Mouse (Mus musculus) embryonic facial prominence, embryonic 15.5 days (tissue): ENCODE data around the gene Snapc2. TPM values are rescaled to one million over a fixed set of nuclear protein-coding genes. Genes with fewer than 3 reads are reported as not detected.
"Not testable (repeated sequence)": the region's sequence is repeated elsewhere in the genome, so short reads cannot be mapped to it uniquely, and the experiment has no call there.

ENCODE experiments used
- ATAC-seq: fragments of 200-750 bp; cut with Nextera tagmentation; 2 replicates; pipeline ENCODE4 v1.8.0; 2017; ENCODE audit warnings: low read depth, moderate TSS enrichment; ENCODE audit not compliant: insufficient number of reproducible peaks, low FRiP score, low TSS enrichment
- H3K27ac ChIP-seq: fragments of 300-500 bp; sonication (generic); replicated peaks from 2 replicates; pipeline ENCODE4 v1.5.1; 2015; ENCODE audit warnings: mild to moderate bottlenecking, inconsistent platforms
- H3K27me3 ChIP-seq: fragments of 300-500 bp; sonication (generic); 2 replicates; pipeline ENCODE4 v1.6.1; 2015; ENCODE audit warnings: inconsistent platforms
- H3K36me3 ChIP-seq: fragments of 300-500 bp; sonication (generic); 2 replicates; pipeline ENCODE4 v1.6.1; 2015; ENCODE audit warnings: mild to moderate bottlenecking, inconsistent platforms
- H3K4me1 ChIP-seq: fragments of 300-500 bp; sonication (generic); 2 replicates; pipeline ENCODE4 v1.6.1; 2015; ENCODE audit warnings: inconsistent platforms
- H3K4me2 ChIP-seq: fragments of 300-500 bp; sonication (generic); replicated peaks from 2 replicates; pipeline ENCODE4 v1.6.1; 2015; ENCODE audit warnings: mild to moderate bottlenecking, inconsistent platforms
- H3K4me3 ChIP-seq: fragments of 300-500 bp; sonication (generic); replicated peaks from 2 replicates; pipeline ENCODE4 v1.5.1; 2015; ENCODE audit warnings: mild to moderate bottlenecking, inconsistent platforms
- H3K9ac ChIP-seq: fragments of 300-500 bp; sonication (generic); 2 replicates; pipeline ENCODE4 v1.6.1; 2015; ENCODE audit warnings: inconsistent platforms
- H3K9me3 ChIP-seq: fragments of 300-500 bp; sonication (generic); replicated peaks from 2 replicates; pipeline ENCODE4 v1.6.1; 2016; ENCODE audit warnings: inconsistent platforms
- WGBS: fragments of 180-500 bp; shearing (Covaris S2); methylation state at CpG from one replicate; pipeline ENCODE4 v1.1.7; 2015; 5-methylcytosine and 5-hydroxymethylcytosine counted together
- polyA plus RNA-seq: library from polyadenylated mRNA; unstranded; fragments of >200 nt; fragmentation: Nextera tagmentation; extraction: Ambion mirVana; gene quantifications from 2 replicates; pipeline ENCODE4 v1.2.1, GENCODE M21; 2015

Snapc2 gene
- polyA plus RNA-seq, 1 experiment from 2014 or later, result 58.6 TPM

DNA sequence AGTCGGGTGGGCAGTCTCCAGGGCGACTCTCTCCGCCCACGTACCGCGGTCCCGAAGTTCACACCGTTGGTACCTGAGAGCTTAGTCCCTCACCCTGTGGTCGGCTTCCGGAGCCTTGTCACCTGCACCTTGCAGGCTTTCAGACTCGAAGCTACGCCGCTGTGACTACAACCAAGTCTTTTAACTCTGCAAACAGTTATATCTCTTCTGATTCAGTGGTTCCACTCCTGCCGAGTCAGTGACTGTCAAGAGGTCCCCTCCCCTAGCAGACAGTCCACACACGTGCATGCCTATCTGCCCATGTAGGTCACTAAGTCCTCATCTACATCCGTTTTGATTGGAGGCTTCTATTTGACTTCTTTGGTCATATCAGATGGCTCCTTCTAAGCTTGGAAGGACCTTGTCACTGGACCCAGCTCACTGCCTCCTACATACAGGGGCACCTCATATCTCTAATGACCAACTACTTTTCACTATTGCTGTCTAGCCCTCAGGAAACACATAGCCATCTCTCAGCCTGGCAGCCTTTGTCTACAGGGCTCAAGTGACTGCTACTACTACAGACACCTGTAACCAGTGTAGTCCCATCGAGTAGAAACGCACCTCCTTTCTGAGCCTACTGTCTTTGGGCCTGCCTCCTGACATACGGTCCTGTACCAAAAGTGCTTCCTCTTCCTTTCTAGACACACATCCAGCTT lies 13.5 kb upstream of the Snapc2 start:
- Histone ChIP-seq H3K36me3 (peaks cover 34% of the 10 kb centered on the region), H3K4me2 (peak overlapping the region; percentile 72), H3K4me3 (peak overlapping the region; percentile 65), H3K9ac (peak overlapping the region; percentile 63), H3K27me3 (no peaks in the 10 kb centered on the region), H3K4me1 (peaks cover 26% of the 10 kb centered on the region), H3K9me3 (no peaks in the 10 kb centered on the region), H3K27ac (peak overlapping the region; percentile 96)
- ATAC-seq, result no peak; the same call in 1 of the 2 replicates
- 11% methylated on average over 19 of the region's 19 CpGs for WGBS

DNA sequence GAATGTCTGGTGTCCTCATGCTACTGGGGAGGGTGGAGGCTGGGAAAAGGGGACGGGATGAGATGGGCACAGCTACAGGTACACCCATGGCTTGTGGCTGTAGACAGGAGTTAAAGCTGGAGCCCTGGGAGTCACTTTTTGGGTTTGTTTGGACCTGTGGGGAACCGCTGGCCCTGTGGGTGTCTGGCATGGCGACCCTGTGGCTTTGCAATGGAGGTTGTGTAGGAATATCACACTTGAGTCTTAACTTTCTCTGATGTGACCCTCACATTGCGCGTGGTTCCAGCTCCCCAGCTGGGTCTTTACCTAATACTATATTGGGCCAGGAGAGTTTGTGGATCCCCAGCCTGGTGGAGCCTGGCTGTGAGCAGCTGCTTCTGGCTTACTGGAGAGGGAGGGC lies 7.8 kb upstream of the Snapc2 start:
- ATAC-seq, result no peak

DNA sequence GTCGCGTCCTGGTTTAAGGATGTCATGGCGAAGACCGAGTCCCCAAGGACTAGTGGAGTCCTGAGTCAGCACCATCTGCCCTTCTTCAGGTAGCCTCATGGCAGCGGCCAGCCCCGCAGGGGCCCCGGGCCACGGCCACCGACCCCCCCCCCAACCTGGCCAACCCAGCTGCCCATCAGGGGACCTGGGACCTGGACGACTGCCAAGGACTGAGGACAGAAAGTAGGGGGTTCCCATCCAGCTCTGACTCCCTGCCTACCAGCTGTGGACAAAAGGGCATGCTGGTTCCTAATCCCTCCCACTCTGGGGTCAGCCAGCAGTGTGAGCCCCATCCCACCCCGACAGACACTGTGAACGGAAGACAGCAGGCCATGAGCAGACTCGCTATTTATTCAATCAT lies 7.1 kb upstream of the Snapc2 start:
- no peak for ATAC-seq
- Histone ChIP-seq H3K9me3 (no peaks in the 10 kb centered on the region), H3K27ac (no peak overlapping the region), H3K36me3 (peaks cover 70% of the 10 kb centered on the region), H3K4me2 (no peak overlapping the region), H3K27me3 (no peaks in the 10 kb centered on the region), H3K4me1 (peaks cover 18% of the 10 kb centered on the region), H3K9ac (no peak overlapping the region), H3K4me3 (no peak overlapping the region)
- WGBS, result 90% methylated on average over 13 of the region's 13 CpGs

More for the DNA sequence above, 7.8 kb upstream of the Snapc2 start:
- H3K36me3 ChIP-seq, result peaks cover 73% of the 10 kb centered on the region
- H3K27ac ChIP-seq, result no peak overlapping the region
- no peak overlapping the region for H3K4me3 ChIP-seq
- WGBS, result 97% methylated on average over 5 of the region's 5 CpGs
- H3K4me1 ChIP-seq, result peaks cover 19% of the 10 kb centered on the region
- no peaks in the 10 kb centered on the region for H3K9me3 ChIP-seq
- no peak overlapping the region for H3K9ac ChIP-seq
- H3K27me3 ChIP-seq, result no peaks in the 10 kb centered on the region
- no peak overlapping the region for H3K4me2 ChIP-seq

DNA sequence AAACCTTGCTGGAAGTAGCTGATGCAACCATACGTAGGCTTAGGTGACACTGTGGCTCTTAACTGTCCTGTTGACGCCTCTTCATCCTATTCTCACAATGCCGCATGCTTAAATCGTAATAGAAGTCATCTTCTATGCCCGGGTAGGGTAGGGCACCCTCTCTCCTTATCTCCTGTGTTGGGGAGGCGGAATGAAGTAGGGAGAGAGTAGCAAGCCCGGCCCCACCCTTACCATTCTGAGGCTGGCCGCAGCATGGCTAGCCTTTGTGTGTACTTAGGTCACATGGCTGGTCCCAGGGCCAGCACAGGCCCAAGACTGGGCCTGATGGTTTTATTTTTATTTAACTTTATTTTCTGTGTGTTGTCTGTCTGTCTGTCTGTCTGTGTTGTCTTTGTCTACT lies 5.6 kb upstream of the Snapc2 start:
- peaks cover 15% of the 10 kb centered on the region for H3K4me1 ChIP-seq
- H3K9me3 ChIP-seq, result no peaks in the 10 kb centered on the region
- peaks cover 61% of the 10 kb centered on the region for H3K36me3 ChIP-seq
- no peaks in the 10 kb centered on the region for H3K27me3 ChIP-seq
- no peak overlapping the region for H3K27ac ChIP-seq
- H3K4me3 ChIP-seq, result no peak overlapping the region
- 89% methylated on average over 8 of the region's 8 CpGs for WGBS
- no peak overlapping the region for H3K4me2 ChIP-seq
- H3K9ac ChIP-seq, result no peak overlapping the region
- no peak for ATAC-seq

DNA sequence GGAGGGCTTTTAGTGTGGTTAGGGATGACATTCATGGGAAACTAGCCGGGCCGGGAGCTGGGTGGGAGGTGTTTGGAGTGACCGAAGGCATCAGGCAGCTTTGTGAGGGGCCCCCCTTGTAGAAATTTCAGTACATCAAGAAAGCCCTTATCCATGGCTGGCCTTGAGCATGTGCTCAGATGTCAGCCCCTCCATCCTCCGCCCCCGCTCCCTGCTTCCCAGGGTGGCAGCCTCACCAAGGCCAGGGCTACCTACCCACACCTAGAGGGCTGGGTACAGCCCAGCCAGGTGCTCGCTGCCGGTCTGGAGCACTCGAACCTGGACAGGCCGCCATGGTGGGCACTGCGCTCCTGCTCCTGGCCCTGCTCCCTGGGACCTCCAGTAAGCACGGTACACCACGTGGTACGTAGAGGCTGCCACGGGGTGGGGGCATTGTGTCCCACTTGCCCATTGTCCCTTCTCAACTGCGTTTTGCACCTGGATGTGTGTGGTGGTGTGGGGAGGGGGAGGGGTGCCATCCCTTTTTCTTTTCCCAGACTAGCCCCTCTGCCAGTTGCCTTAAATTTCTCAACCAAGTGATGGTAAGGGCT lies 4.8 kb upstream of the Snapc2 start, which contains the start of gene Tgfbr3l:
TSS of gene Tgfbr3l (plus strand) at position 264 of the 590 bp plus-strand sequence.
- Histone ChIP-seq H3K4me3 (no peak within 1 kb of the TSS), H3K9ac (no peak within 1 kb of the TSS), H3K27me3 (no peaks in the 10 kb centered on the region), H3K4me2 (no peak within 1 kb of the TSS), H3K9me3 (no peaks in the 10 kb centered on the region), H3K4me1 (peaks cover 19% of the 10 kb centered on the region), H3K27ac (0 out of 2 replicates have a peak within 1 kb of the TSS, but pooled peaks have one; percentile 17), H3K36me3 (peaks cover 53% of the 10 kb centered on the region)
- no peak for ATAC-seq
- 83% methylated on average over 15 of the region's 15 CpGs for WGBS

DNA sequence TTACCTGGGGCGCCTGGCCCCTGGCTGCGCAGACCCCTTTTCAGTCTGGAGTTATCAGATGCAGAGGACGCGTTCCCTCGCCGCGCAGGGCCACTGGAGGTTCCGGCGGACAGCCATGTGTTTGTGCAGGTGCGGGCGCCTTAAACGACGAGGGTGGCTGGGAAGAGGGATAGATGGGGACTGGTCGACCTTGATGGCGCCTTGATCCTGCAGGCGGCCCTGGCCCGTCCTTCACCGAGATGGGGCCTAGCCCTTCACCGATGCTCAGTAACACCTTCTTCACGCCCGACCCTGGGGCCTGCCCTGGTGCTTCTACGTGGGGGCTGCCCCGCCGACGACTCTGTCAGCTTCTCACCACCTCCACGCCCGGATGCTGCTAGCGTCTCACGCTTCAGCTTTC lies 3.7 kb upstream of the Snapc2 start:
- H3K27me3 ChIP-seq, result no peaks in the 10 kb centered on the region
- 21% methylated on average over 29 of the region's 29 CpGs for WGBS
- ATAC-seq, result no peak
- peaks cover 41% of the 10 kb centered on the region for H3K36me3 ChIP-seq
- H3K4me2 ChIP-seq, result no peak overlapping the region
- H3K9me3 ChIP-seq, result no peaks in the 10 kb centered on the region
- H3K27ac ChIP-seq, result 0 out of 2 replicates have a peak overlapping the region, but pooled peaks have one; percentile 17
- H3K9ac ChIP-seq, result no peak overlapping the region
- peaks cover 27% of the 10 kb centered on the region for H3K4me1 ChIP-seq
- no peak overlapping the region for H3K4me3 ChIP-seq

DNA sequence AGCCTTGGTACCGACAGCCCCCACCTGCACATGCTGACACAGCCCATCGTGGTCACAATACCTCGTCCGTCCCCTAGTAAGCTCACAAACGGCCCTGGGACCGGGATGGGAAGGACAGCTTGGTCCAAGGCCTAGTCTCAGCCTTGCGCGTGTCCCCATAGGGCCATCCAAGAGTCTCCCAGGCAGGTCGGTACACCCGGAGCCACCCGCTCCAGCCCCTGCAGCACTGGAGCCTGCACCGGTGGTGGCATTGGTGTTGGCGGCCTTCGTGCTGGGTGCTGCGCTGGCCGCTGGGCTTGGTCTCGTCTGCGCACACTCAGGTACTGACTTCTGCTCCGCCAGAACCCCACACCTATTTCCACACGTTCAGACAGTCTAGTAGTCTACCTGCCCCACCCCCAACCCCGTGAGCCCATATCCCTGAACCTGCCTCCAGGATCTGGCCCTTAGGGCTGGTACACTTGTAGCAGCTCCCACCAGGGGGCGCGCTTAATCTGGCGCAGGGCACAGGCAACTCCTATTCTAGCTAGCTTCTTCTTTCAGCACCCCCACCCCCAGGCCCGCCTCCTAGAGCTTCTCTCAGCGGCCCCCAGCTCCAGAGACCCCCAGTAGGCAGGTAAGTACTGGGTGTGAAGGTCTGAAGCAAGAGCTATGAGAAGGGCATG lies 2.4 kb upstream of the Snapc2 start:
- H3K36me3 ChIP-seq, result peaks cover 40% of the 10 kb centered on the region
- peaks cover 29% of the 10 kb centered on the region for H3K4me1 ChIP-seq
- no peaks in the 10 kb centered on the region for H3K9me3 ChIP-seq
- no peak overlapping the region for H3K27ac ChIP-seq
- no peak overlapping the region for H3K4me2 ChIP-seq
- no peak overlapping the region for H3K4me3 ChIP-seq
- 0 out of 2 replicates have a peak, but pooled peaks have one; percentile 5 for ATAC-seq
- 36% methylated on average over 26 of the region's 26 CpGs for WGBS
- no peak overlapping the region for H3K9ac ChIP-seq
- H3K27me3 ChIP-seq, result no peaks in the 10 kb centered on the region

DNA sequence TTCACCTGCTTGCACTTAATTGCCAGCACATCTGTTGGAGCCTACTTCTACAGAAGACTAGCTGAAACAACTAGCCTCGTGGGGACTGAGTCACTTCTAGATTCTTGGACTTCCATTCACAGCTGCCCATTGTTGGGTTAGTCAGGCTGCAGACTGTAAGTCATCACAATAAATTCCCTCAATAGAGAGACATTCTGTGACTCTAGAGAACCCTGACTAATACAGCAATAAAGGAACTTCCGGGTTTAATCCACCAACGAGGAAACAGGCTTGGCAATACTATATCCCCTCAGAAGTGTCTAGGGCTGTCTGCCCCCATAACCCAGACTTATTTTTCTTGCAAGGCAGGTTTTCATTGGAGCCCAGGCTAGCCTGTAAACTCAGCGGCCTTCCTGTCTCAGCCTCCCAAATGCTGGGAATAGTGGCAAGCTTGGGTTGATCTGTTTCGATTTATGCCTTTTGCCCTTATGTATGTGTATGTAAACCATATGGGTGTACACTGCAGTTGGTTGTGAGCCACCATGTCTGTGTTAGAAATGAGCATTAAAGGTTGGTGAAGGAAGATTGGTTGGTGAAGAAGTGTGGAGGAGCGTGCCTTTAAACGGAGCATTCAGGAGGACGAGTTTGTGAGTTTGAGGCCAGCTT lies 642 bp upstream of the Snapc2 start:
- peak overlapping the region; percentile 100 for H3K4me3 ChIP-seq
- no peaks in the 10 kb centered on the region for H3K27me3 ChIP-seq
- H3K27ac ChIP-seq, result peak overlapping the region; percentile 93
- peaks cover 35% of the 10 kb centered on the region for H3K4me1 ChIP-seq
- no peaks in the 10 kb centered on the region for H3K9me3 ChIP-seq
- no peak for ATAC-seq
- H3K36me3 ChIP-seq, result peaks cover 35% of the 10 kb centered on the region
- peak overlapping the region; percentile 78 for H3K4me2 ChIP-seq
- peak overlapping the region; percentile 99; the same call in 1 of the 2 replicates for H3K9ac ChIP-seq
- WGBS, result 38% methylated on average over 8 of the region's 8 CpGs

DNA sequence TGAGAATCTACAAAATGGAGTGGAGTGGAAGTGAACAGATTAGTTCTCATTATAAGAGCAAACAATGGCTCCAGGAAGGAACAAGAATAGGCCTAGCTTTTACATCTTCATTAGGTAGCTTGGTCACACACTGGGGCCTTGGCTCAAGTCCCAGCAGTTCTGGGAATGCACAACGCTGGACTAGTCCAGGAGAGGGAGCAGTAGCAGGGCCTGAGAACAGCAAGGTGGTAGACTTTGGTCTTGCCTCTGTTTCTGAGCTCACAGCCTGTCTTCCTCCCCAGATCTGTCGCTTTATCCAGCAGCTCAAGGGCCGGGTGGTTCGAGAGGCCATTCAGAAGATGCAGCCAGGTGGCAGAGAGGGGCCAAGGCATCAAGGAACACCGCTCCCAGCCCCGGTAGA lies 1.1 kb downstream of the Snapc2 start:
- no peaks in the 10 kb centered on the region for H3K27me3 ChIP-seq
- ATAC-seq, result no peak
- peaks cover 45% of the 10 kb centered on the region for H3K4me1 ChIP-seq
- H3K9me3 ChIP-seq, result no peaks in the 10 kb centered on the region
- H3K27ac ChIP-seq, result peak overlapping the region; percentile 93; the same call in 1 of the 2 replicates
- peak overlapping the region; percentile 100 for H3K4me3 ChIP-seq
- peaks cover 23% of the 10 kb centered on the region for H3K36me3 ChIP-seq
- H3K9ac ChIP-seq, result peak overlapping the region; percentile 99; the same call in 1 of the 2 replicates
- peak overlapping the region; percentile 78 for H3K4me2 ChIP-seq
- WGBS, result 68% methylated on average over 6 of the region's 6 CpGs

DNA sequence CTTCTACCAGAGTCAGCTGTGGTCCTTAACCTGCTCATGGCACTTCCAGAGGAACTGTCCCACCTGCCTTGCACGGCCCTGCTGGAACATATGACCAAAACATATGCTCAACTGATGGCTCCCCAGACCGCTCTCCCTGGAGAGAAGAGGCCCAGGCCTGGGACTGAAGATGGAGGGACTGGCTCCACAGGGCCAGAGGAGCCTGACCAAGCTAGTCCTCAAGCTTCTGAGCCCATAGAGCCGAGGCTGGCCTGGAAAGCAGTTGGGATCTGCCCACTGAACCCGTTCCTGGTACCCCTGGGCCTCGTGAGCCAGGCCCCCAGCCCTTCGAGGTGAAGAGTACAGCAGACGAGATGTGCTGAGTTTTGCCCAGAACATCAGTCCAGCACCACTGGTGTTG lies 2.6 kb downstream of the Snapc2 start:
- not testable (repeated sequence) for ATAC-seq, H3K9ac ChIP-seq, H3K27me3 ChIP-seq, H3K4me2 ChIP-seq, H3K4me3 ChIP-seq, H3K27ac ChIP-seq, H3K9me3 ChIP-seq
- WGBS, result 87% methylated on average over 7 of the region's 7 CpGs
- H3K4me1 ChIP-seq, result peaks cover 44% of the 10 kb centered on the region
- peaks cover 30% of the 10 kb centered on the region for H3K36me3 ChIP-seq

DNA sequence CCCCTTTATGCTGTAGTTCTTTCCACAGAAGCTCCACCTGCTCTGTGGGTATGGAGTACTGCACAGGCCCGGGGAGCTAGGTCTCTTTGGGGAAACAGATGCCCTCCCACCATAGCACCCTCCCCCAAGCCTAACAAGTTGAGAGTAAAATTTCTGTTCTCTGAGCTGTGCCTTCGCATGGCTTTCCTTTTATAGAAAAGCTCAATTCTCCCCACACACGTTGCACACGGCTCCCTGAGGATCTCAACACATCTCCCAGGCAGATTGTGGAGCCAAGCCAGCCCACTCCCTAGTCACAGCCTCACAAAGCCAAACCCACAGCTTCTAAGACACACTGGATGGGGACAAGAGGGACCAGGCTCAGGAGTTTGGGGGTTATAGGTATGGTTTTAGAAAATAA lies 4.0 kb downstream of the Snapc2 start:
- no peak overlapping the region for H3K9ac ChIP-seq
- H3K36me3 ChIP-seq, result peaks cover 44% of the 10 kb centered on the region
- no peak overlapping the region for H3K4me3 ChIP-seq

More for the DNA sequence above, 4.0 kb downstream of the Snapc2 start:
- Histone ChIP-seq H3K27ac (0 out of 2 replicates have a peak overlapping the region, but pooled peaks have one; percentile 1), H3K27me3 (no peaks in the 10 kb centered on the region), H3K4me1 (peaks cover 40% of the 10 kb centered on the region), H3K4me2 (0 out of 2 replicates have a peak overlapping the region, but pooled peaks have one; percentile 87), H3K9me3 (no peaks in the 10 kb centered on the region)
- no peak for ATAC-seq
- 36% methylated on average over 4 of the region's 4 CpGs for WGBS
